Mouse (Mus musculus) ES-E14 (cell line): ENCODE results near the gene Plod3.

Experiments used
- CHD2 ChIP-seq: IDR thresholded peaks from 2 replicates; pipeline ENCODE4 v1.6.1; 2014; ENCODE audit warnings: mild to moderate bottlenecking, low read depth, low read length, inconsistent platforms
- HCFC1 ChIP-seq: IDR thresholded peaks from 2 replicates; pipeline ENCODE4 v1.6.1; 2012; ENCODE audit warnings: low read length, inconsistent platforms, borderline replicate concordance; ENCODE audit not compliant: insufficient read depth
- MAFK ChIP-seq: IDR thresholded peaks from 2 replicates; pipeline ENCODE4 v1.6.1; 2014; ENCODE audit warnings: mild to moderate bottlenecking, low read depth, low read length, inconsistent platforms; ENCODE audit not compliant: insufficient read depth
- ZNF384 ChIP-seq: IDR thresholded peaks from 2 replicates; pipeline ENCODE4 v1.6.1; 2012; ENCODE audit warnings: low read depth, low read length, inconsistent platforms

GRCm38 (mm10) chr5:136960053-136960452 lies 26.8 kb upstream of the Plod3 start:
- TF ChIP-seq HCFC1, result no peak
- TF ChIP-seq ZNF384, result no peak
- TF ChIP-seq CHD2, result no peak
- TF ChIP-seq MAFK, result no peak
